Mouse (Mus musculus): ENCODE results near the gene Fam214a.
A peak's percentile ranks its signal among the peaks of the same experiment; 100 is the strongest.

The Fam214a gene

GRCm38 (mm10) chr9:75025689-75026088, 73.0 kb downstream of the Fam214a start:
- DNase-seq (ENCODE audit: extremely low spot score, low spot score), result no peak

DNA sequence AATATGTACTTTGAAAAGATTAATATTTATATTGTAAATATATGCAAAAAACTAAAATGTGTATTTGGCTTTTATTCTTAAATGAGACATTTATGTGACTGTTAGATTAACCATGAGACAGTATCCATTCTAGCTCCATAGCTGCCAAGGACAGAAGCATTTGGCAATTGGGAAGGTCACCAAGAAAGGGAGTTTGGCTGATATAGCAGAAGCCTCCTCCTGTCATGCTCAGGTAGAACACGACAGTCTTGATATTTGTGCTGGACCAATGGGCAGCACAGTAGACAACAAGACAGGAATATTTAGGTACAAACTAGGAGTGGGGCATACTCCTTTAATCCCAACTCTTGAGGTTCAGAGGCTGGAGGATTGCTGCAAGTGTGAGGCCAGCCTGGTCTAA, 79.7 kb downstream of the Fam214a start:
- no peak for DNase-seq (ENCODE audit: extremely low spot score, low spot score)

GRCm38 (mm10) chr9:75033141-75033540, 80.5 kb downstream of the Fam214a start:
- DNase-seq (ENCODE audit: extremely low spot score, low spot score), result no peak

DNA sequence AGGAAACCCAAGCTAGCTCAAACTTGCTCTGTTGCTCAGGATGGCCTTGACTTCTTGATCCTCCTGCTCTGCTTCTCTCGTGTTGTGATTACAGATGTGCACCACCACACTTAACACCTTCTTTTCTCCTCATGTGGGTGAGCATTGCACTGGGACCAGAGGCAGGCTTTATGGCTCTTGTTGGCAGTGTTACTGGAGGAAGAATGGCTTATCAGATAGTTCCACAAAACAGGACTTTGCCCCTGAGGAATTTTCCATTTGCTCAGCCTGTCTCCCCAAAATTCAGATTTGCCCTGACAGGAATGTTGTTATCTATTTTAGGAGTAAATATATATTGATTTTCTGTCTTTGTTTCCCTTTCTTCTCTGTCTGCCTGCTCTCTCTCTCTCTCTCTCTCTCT, 82.0 kb downstream of the Fam214a start:
- DNase-seq (ENCODE audit: extremely low spot score, low spot score), result no peak

GRCm38 (mm10) chr9:75035944-75036343, 83.3 kb downstream of the Fam214a start:
- DNase-seq (ENCODE audit: extremely low spot score, low spot score), result no peak

GRCm38 (mm10) chr9:75037451-75038356, 85.0 kb downstream of the Fam214a start, which contains the start of gene Arpp19:
TSS of gene Arpp19 (plus strand) at chr9:75037614.
- DNase-seq (ENCODE audit: extremely low spot score, low spot score), result peak; percentile 88

- no peak for DNase-seq (ENCODE audit: extremely low spot score, low spot score)
These were observed 85.6 kb downstream of the Fam214a start for GRCm38 (mm10) chr9:75038357-75038688.

DNA sequence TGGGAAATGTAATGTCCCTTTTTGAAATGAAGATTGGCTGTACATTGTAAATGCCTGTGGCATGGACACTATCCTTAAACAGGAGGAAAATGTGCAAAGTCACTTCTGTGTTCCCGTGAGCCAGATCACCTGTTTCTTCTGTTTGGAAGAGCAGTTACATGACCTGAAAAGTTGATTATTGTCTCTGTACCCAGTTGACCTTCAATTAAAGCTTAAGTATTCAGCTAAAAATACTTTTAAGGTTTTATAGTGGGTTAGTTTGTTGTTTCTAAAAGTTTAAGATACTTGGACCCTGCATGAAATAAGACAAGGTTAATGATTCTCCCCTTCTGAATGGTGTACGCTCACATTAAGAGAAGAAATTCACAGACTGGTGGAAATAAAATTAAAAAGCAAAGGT, 87.9 kb downstream of the Fam214a start:
- no peak for DNase-seq (ENCODE audit: extremely low spot score, low spot score)

- DNase-seq (ENCODE audit: extremely low spot score, low spot score), result no peak
These were observed 89.3 kb downstream of the Fam214a start for GRCm38 (mm10) chr9:75041840-75042525.

GRCm38 (mm10) chr9:75043191-75043590, 90.5 kb downstream of the Fam214a start:
- no peak for DNase-seq (ENCODE audit: extremely low spot score, low spot score)

GRCm38 (mm10) chr9:75047079-75047478, 94.4 kb downstream of the Fam214a start:
- DNase-seq (ENCODE audit: extremely low spot score, low spot score), result no peak

GRCm38 (mm10) chr9:75049100-75049499, 96.4 kb downstream of the Fam214a start:
- DNase-seq (ENCODE audit: extremely low spot score, low spot score), result no peak

GRCm38 (mm10) chr9:75050003-75050402, 97.3 kb downstream of the Fam214a start:
- DNase-seq (ENCODE audit: extremely low spot score, low spot score), result peak; percentile 36

DNA sequence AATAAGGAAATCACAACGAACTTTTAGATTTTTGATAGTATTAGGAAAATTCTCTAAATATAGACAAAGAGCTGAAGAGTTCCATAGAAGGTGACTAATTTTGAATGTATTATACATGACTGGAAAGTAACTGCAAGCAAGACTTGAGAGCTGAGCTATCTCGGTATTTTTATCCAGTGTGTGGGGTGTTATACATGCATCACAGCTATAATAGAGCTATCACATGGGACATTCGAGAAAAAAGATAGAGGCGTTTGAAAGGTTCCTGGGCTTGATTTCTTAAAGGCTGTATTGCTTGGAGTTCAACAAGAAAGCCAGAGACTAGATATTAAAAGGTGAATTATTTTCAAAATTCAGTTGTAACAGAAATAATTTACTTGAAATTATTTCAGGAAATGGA, 99.2 kb downstream of the Fam214a start:
- no peak for DNase-seq (ENCODE audit: extremely low spot score, low spot score)

DNA sequence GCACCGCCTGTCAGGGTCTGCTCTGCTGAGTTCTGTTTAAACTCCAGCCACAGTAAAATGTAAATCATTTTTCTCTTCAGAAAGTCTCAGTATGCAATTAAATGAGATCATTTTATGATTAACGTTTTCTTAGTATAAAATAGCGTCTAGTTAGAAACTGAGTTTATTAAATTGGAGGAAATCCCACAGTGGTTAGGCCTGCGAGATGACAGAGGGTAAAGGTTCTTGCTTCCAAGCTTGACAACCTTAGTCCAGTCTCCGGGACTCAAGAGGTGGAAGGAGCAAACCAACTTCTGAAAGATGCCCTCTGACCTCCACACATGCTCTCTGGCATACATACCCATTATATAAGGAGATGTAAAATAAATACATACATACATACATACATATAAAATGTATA, 102.4 kb downstream of the Fam214a start:
- no peak for DNase-seq (ENCODE audit: extremely low spot score, low spot score)

GRCm38 (mm10) chr9:75064678-75065331, 112.1 kb downstream of the Fam214a start:
- no peak for DNase-seq (ENCODE audit: extremely low spot score, low spot score)

DNA sequence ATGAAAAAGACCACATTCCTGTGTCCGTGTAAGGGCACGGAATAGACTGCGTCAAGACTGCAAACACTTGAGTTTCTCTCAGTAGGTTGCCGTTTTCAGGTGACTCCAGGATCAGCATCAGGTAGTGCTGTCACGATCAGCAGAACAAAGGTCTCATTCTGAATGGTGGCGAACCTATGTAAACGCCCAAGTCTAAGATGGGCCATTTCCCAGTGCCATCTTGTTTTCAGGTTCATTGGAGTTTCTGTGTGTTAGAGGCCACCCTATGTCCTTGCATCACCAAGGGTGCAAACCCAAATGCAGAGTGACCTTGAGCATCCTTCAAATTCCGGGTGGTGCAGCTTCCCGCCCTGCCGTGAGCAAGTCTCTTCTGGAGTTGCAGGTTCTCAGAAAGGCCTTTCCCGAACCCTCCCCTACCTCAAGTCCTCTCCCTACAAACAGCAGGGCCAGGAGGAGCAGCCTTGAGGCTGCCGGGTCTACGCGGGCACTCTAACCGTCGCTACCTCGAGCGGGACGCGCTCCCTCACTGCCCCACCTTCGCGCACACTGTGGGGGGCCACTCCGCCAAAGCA, 117.9 kb downstream of the Fam214a start, which contains the start of gene Myo5a:
Myo5a (plus strand) TSS at position 559 of the 572 bp plus-strand sequence.
- no peak for DNase-seq (ENCODE audit: extremely low spot score, low spot score)

- DNase-seq (ENCODE audit: extremely low spot score, low spot score), result peak; percentile 89
These were observed 118.5 kb downstream of the Fam214a start for GRCm38 (mm10) chr9:75071029-75071705.

- no peak for DNase-seq (ENCODE audit: extremely low spot score, low spot score)
These were observed 119.1 kb downstream of the Fam214a start for GRCm38 (mm10) chr9:75071706-75072192.

GRCm38 (mm10) chr9:75072361-75072760, 119.7 kb downstream of the Fam214a start:
- DNase-seq (ENCODE audit: extremely low spot score, low spot score), result no peak

DNA sequence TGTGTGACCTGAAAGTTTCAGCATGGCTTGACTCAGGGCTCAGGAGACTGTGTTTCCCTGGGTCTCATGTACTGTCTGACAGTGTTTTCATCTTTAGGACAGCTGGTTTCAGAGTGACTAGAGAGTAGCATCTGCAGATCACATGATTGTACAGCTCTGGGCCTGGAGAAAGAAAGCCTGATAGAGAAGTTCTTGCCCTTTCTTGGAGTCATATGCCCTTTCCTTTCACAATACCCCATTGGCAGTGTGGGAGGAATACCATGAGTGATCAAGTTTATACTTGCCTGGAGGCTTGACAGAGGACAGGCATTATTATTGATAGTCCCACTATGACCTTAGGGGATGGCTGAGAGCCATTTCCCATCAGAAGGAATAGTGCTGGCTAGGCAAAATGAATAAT, 124.5 kb downstream of the Fam214a start:
- DNase-seq (ENCODE audit: extremely low spot score, low spot score), result no peak

Measured in neural tube, embryonic 10.5 days (tissue).